Mouse (Mus musculus) mesoderm, embryonic 11.5 days (tissue): ENCODE results near the gene Pde11a.

ENCODE experiments used
- DNase-seq: peaks from one replicate; pipeline ENCODE4 v3.0.0-alpha.2; 2012; ENCODE audit warnings: low read depth, low spot score

The Pde11a gene

DNA sequence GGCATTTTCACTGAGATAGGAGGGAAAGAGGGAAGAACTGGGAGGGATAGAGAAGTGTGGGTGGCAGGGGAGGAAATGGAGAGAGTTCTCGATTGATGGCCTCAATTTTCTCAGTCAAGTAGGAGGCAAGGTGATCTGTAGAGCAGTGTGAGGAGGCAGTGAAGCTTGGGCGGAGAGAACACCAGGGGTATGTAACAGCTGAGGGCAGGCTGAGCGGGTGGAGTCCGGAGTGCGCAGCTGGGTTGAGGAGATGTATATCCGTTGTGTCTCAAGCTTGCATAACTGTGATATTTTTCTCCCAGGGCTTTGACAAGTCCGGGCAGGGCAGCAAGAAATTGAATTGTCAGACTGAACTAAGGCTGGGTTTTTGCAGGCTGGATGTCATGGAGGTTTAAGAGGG is 281.0 kb downstream of the Pde11a start:
- DNase-seq: no peak

DNA sequence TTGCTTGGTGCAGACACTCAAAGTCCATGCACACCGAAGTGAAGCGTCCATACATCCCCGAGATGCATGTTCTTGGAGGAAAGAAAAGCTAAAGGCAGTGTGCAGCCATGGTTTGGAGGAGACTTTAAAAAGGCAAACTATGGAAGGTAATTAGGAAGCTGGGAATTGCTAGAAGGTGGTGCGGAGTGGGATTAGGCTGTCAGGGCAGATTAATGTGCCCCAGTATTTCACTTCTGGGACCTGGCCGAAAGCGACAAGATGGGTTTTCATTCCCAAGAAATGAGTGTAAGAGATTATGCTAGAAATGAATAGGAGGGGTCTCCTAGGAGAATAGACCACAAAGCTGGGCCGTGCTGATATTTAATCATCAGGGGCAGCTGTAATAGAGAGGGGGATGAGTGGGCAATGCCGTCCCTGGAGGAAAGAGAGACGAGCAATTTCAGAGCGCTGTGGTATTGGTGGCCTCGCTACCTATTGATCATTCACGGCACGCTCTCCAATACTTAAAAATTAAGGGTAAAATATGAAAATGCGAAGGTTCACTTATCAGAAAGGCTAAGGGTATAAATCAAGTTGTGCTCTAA is 284.7 kb downstream of the Pde11a start:
- no peak for DNase-seq

DNA sequence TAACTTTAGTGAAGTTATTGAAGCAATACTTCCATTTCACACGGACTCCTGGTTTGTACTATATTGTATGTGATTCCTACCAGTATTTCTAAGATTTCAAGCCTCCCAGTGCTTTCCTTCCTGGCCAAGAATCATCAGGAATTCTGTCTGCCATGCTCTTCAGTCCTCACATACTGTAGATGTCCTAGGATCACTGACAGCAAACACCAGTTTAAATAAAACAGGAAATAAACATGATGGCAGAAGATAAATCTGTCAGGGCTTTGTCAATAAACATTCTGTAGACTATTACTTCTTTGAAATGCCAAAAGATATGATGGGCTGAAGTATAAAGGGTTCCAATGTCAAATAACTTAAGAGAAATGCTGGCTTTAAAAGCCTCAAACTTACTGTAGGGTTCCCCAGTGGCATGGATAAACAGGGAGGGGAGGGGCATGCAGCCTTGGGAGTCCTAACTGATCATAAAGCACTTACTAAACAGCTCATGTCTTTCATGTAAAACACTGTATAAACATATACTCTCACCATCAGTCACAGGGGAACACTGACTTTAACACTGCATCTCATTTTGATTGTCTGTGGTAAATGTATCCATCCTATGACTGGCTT is 285.6 kb downstream of the Pde11a start:
- DNase-seq: no peak

DNA sequence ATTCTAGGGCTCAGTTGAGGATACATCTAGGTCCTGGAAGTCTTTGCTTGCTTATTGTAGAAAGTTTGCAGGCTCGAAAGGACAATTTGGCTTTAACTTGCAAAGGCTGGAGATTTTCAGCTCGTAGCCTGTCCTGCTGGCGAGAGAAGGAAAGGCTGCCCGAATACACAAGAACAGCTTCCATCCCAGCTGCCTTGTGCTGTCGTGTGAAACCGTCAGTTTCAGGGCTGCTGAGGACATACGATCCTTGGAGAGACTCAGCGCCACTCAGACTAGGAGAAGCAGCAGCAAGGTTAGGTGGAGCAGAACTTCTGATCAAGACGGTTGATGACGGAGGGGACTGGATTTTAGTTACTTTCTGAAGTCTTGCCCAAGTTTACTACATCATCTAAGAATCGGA is 287.2 kb downstream of the Pde11a start:
- DNase-seq: no peak

DNA sequence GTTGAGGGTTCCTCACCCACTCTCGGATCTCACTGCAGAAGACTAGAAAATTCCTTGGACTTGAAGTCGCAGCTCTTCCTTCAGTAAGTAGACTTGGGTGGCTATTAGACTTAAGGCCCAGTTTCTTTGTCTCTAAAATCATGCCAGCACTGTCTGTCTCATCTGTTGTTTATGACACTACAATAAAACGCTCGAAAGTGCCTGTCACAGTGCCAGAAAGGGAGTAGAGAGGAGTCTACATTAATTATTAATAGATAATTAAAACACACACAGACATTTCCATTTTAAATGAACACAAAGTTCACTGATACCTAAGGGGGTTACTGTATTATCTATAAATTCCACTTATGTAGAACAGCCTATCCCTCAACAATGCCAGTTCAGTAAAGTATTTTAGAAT is 287.7 kb downstream of the Pde11a start:
- DNase-seq: no peak

DNA sequence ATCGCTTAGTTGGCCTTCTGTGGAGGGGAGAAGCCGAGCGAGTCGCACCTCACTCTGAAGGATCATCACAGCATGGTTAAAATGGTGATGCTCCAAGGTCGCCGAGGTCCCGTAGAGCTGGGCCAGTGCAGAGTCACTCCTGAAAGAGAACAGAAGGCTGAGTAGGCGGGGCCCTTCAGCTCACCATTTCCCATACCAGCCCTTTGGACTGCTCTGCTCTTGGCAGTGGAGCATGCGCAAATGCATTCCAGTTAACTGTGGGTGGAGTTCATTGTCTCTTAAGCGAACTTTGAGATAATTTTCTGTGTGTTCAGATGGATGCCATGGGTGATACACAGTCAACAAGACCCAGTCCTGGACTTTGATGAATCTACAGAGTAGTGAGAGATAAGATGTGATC is 288.5 kb downstream of the Pde11a start:
- DNase-seq: no peak

DNA sequence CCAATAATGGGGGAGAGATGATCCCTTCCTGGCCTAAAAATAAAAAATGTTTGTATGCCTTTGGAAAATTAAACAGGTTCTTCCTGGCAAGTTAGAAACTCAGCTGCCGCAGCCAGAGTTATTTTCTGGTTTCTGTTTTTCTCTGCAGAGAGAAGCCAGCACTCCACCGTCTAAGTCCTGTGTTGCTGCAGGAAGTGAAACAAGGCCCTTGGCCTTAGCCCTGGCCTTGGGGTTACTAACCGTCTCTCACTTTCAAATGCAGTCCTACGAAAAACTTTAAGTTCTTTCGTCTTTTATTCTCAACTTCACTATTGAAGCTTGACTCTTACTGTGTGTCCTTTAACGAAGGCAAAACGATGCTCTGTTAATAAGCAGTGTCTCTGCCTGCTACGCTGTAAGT is 289.0 kb downstream of the Pde11a start:
- DNase-seq: no peak

DNA sequence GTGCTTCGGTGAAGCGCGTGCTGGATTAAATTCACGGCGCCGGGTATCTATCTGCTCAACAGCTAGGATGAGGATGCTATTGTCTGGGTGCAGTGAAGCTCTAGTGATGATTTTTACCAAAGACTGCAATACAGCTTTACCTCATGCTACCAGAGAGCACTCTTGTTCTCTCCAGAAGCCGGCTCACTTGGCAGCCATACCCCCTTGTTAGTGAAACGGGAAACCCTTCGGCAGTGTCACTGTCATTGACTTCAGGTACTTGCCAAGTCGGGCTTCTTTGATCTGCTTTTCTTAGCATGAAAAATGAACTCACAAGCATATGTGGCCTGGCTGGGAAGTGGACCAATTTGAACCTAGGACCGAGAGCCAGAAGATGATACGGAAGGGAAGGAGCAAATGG is 290.8 kb downstream of the Pde11a start:
- no peak for DNase-seq

DNA sequence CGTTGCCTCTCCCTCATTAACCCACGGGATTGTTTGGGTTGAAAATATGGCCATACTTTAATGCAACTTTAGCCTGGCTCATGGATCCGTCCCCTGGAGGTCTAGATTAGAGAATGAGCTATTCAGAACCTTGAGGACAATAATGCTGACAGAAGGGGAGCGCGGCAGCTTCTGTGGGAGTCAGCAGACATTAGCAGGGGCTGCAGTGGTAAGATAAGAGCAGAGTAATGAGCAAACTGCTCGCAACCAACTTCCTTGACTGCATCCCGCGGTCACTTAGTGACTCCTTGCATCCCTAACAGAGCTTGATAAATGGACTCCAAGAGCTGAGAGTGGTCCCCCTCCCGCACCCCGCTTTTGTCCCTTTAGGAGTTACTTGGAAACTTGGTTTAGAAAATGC is 296.4 kb downstream of the Pde11a start:
- no peak for DNase-seq

DNA sequence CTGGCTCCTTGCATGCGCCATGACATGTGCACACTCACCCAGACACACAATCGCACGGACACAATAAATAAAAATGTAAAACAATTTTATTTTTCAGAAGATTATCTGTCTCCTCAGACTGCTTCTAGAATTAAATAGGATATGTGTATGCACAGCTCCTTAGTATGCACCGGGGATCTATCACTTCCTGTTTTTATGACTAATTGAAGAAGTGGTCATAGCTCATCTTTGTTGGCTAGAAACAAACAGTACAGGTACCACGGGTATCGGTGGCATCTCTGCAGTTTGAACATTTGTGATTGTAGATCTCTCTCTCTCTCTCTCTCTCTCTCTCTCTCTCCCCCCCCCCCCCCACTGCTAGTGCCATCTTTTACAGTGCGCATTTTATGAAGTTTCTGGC is 298.5 kb downstream of the Pde11a start:
- no peak for DNase-seq

DNA sequence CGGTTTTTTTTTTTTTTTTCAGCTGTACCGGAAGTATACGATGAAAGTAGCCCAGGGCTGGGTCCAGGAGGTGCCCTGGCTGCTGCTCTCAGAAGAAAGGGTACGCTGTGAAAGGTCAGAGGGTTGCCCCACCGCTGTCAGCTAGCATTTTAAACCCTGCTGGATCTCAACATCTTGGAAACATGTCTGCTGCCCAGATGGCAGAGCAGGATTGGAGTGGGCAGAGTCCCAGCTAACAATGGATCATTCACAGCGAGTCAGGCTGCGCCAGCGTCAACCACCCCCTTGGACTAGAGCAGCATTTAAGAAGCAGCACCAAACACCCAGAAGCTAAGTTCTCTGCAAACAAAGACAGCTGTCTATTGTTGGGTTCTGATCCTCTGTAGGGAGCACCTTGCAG is 308.5 kb downstream of the Pde11a start:
- peak; percentile 77 for DNase-seq

DNA sequence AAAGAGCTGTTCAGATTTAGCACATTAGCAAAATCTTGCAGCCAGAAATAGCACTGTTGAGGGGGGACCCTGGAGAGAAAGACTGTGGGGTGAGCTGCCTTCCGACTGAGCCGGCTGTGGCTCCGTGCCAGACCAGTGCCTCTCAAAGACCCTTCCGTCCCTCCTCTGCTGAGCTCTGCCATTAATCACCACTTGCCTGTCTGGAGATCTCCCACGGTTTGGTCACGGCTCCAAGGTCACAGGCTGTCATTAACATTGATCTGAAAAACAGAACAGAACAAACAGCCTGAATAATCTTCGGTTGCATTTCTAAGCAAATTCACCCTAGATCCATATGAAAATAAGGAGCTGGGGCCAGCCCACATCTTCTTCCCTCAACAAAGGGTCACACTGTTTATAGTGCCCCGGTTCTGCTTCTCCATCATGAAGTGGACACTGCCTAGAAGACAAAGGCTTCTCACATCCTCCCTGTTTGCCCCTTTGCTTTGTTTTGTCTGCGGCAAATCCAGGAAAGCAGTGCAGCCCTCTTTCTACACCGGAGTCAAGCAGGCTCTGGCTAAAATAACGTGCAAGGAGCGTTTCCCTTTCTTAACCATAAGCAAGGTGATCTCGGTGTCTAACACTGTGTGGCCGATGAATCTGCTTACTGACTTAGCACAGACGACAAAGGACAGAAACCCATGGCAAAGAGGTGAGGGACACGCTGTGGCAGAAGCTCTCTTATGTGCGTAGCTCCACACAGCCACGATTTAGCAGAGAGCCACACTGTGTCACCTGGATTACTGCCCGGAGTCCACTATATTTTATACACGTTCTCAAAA is 309.3 kb downstream of the Pde11a start:
- DNase-seq: peak; percentile 89

DNA sequence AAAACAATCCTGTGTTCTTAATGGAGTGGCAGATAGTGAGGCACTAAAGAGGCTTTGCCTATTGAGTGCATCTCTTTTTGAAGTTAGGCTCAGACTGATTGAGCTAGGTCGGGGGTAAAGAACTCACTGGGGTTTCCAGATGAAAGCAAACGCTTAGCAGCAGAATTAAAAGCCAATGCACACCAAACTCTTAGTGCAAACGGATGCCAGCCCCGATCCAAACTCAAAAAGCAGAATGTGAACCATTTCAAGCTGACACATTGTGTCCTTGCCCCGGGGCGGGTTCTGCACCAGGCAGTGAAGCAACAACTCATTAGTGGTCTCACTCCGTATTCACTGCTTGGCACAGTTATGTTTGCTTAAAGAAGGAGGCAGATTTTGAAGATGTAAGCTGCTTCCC is 321.7 kb downstream of the Pde11a start:
- DNase-seq: no peak

DNA sequence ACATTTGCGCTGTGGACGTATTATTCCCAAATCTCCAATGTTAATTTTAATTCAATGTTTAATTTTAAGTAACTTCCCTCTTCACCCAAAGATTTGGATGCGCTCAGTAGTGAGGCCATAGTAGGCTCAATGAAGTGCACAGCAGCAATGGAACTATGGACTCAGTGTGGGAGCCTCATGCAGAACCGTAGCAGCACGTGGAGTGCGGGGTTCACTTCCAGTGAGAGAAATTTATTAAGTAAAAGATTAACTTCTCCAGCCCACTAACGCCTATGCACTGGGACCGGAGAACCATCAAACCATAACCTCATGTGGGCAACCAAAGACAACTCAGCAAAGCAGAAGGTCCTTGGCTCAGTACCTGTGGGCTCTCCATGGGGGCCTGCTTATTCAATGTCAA is 322.4 kb downstream of the Pde11a start:
- DNase-seq: no peak

DNA sequence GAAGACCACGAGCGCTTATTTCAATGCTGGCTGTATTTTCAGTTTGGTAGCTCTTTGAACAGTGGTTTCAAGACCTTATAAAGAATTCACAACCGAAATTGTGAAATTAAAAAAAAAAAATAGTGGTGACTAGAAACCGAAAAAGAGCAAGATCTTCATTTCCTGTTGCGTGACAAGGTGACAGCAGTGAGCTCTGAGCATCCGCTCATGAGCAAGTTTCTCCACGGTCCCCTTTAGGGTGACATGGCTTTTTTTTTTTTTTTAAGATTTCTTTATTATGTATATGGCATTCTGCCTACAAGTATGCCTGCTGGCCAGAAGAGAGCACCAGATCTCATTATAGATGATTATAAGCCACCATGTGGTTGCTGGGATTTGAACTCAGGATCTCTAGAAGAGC is 323.1 kb downstream of the Pde11a start:
- DNase-seq: no peak

DNA sequence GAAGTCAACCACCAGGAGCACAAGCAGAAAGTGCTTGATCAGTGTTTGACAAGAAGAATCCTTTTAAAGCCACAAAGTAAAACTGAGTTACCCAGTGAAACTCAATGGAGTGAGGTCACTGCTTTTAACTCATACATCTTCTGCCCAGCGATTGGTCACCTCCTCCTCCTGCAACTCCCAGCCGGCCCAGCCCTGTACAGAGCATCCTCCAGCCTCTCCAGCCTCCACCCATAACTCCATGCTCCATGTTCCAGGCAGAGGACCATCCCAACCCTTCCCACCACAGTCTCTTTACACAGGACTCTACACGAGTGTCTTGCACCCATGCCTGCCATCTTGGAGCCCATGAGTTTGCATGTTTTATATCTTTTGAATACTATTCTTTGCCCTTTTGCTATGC is 323.9 kb downstream of the Pde11a start:
- DNase-seq: no peak

DNA sequence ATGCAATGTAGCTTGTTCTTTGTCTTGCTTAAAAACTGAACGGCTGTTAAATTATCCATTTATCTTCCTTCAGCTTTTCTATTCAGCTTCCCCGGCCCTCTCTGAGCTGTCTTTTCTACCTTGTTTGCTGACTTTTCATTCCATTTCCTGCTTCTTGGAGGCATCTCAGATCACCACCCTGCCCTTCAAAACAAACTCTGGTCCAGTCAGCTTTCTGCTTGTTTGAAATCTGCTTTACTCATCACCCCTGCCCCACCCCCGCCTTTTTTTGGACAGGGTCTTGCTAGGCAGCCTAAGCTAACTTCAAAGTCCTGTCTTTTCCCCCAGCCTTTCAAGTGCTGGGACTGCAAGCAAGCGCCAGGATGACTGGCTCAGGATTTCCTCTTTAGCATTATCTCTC is 332.4 kb downstream of the Pde11a start:
- no peak for DNase-seq

DNA sequence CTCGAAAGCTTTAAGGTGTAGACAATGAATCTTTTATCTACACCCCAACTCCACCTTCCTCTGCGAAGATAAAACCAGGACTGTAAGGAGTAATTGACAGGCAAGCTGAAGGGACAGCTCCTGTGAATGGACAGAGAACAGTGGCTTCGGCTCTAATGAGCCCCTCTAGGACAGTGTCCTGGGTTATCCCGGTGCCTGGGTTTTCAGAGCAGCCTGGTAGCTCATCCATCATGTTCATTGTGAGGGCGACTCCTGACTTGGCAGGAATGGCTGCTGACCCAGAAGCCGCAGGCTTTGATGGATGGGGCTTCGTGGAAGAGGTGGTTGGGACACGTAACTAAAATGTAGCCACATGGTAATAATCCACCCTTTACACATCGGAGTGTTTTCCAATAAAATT is 335.7 kb downstream of the Pde11a start:
- DNase-seq: no peak

DNA sequence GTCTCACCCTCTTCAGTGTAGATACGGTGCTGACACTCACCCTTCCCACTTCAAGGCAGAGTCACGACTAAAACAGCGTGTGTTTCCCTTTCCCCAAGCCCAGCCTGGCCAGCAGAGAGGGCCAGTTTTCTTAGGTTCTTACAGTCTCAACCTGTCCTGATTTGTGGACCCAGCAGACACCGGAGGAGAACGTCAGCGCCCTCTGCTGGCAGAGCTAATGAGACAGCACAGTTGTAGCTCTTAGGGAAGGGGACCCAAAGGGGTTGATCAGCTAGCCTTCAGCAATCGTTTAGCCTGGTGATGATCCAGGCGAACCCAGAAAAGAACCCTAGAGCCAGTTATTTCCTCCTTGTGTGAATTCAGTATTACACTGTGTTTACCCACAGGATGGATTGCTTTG is 337.2 kb downstream of the Pde11a start:
- no peak for DNase-seq

DNA sequence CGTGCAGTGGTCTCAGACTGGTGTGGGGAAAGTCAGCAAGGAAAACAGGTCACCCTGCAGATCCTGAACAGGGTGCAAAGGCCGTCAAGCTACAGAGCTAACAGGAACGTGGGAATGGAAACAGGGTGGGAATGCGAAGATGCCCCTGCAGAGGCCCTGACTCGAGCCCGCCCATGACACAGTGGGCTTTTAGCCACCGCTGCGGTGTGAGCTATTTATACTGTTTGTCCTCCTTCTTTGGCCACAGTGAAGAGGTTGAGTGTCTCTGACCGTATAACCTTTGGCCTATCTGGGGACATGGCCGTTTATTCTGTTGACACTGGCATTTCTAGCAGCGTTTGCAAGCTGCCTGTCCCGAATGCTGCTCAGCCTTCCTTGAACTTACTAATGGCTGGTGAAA is 338.9 kb downstream of the Pde11a start:
- DNase-seq: no peak

DNA sequence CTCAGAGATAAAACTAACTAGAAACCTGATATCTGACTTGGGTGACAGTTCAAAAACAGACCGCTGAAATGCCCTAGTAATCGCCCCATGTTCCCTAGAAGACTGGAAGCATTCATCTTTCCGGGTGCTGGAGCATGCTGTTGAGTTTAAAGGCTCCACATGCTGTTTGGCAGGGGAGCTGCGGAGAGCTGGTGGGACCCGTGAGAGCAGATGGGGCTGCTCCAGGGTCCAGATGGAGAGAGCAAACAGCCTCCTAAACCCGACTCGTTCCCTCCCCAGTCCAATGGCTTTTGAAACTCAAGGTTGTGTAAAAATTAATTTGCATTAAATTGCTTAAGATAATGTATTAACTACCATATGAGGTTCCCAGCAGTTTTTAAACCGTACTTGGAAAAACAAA is 339.9 kb downstream of the Pde11a start:
- no peak for DNase-seq

DNA sequence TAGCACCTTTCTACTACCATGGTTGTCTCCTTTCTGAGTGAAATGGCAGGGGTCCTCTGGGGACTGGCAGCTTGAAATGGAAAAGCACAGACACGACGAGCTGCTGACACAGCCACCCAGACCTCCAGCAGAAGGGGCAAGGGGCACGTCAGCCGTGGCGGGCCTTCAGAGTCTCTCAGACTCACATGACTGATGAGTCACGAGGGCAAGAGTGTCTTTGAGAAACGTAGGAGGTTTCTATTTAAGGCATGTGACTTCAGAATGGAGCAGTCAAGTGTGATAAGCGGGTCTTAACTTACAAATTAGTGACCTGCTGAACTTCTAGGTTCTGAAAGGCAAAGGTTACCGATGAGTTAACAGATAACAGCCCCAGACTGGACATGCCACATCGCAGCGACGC is 340.8 kb downstream of the Pde11a start:
- DNase-seq: no peak

DNA sequence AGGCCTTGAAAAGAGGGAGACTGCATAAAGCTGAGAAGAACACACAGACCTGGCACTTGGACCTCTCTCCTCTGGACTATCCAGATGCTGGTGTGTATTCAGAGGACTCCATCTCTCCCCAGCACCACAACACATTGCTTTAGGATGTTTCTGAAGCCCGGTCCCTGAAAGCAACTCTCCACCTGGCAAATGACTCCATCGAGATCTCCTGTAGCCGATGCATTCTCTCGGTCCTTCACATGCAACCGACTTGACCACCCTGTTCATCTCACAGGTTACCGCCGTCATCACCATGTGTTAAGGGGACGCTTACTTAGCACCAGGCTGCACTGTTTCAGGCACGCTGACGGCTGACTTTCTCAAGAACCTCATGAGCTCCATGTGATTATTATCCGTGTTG is 343.7 kb downstream of the Pde11a start:
- no peak for DNase-seq
